Mouse (Mus musculus) large intestine, adult 2 months (tissue): ENCODE measurements at regions not wholly inside any gene's neighbourhood (a gene's known extent, or its start where the extent isn't known, plus 50 kb on each side); places are given as distances from the start of the nearest gene placed in this dataset.

Source experiments
- DNase-seq: peaks from one replicate; pipeline ENCODE4 v3.0.0-alpha.2; 2012; ENCODE audit warnings: low read depth, low spot score
- WGBS: fragments of 180-500 bp; shearing (Covaris S2); methylation state at CpG from one replicate; pipeline ENCODE4 v1.1.7; 2018; 5-methylcytosine and 5-hydroxymethylcytosine counted together

GRCm38 (mm10) chr9:100266528-100267387, 219.8 kb downstream of the Il20rb start:
- WGBS = 49% methylated on average over 16 of the region's 16 CpGs
- no peak for DNase-seq

GRCm38 (mm10) chr9:100252409-100252808, 234.2 kb downstream of the Il20rb start:
- DNase-seq = no peak
- WGBS = 65% methylated on average over 10 of the region's 10 CpGs
